Mouse (Mus musculus) spleen, adult 2 months (tissue): ENCODE results near the gene Gdf9. TPM values are rescaled to one million over a fixed set of nuclear protein-coding genes. Genes with fewer than 3 reads are reported as not detected.
A peak's percentile ranks its signal among the peaks of the same experiment; 100 is the strongest.

Experiments used
- DNase-seq, 2 experiments: peaks; one replicate each; pipeline versions ENCODE4 v3.0.0 to v3.0.0-alpha.2; 2012 to 2021; ENCODE audit warnings: low spot score in 2 of 2, low read depth in 1 of 2
- H3K27ac ChIP-seq: fragments of 200-500 bp; 2 replicates; pipeline ENCODE4 v1.5.1; 2012; ENCODE audit warnings: low read length, inconsistent platforms; ENCODE audit not compliant: insufficient read depth
- H3K27me3 ChIP-seq: fragments of 200-500 bp; 2 replicates; pipeline ENCODE4 v1.6.1; 2012; ENCODE audit warnings: mild to moderate bottlenecking, moderate library complexity, low read length, inconsistent platforms; ENCODE audit not compliant: control insufficient read depth, insufficient read depth
- H3K36me3 ChIP-seq: fragments of 200-500 bp; 2 replicates; pipeline ENCODE4 v1.6.1; 2012; ENCODE audit warnings: mild to moderate bottlenecking, low read length, inconsistent platforms; ENCODE audit not compliant: control insufficient read depth, insufficient read depth
- H3K4me1 ChIP-seq: fragments of 200-500 bp; 2 replicates; pipeline ENCODE4 v1.6.1; 2011; ENCODE audit warnings: inconsistent platforms; ENCODE audit not compliant: control insufficient read depth, insufficient read depth, insufficient read length
- H3K4me3 ChIP-seq: fragments of 200-500 bp; 2 replicates; pipeline ENCODE4 v1.5.1; 2011; ENCODE audit warnings: mild to moderate bottlenecking, inconsistent platforms; ENCODE audit not compliant: insufficient read depth, insufficient read length; ENCODE audit errors: extremely low read depth
- CTCF ChIP-seq: fragments of 200-500 bp; IDR thresholded peaks from 2 replicates; pipeline ENCODE4 v1.5.1; 2011; ENCODE audit warnings: mild to moderate bottlenecking, inconsistent platforms; ENCODE audit not compliant: insufficient read depth, insufficient read length, insufficient replicate concordance; ENCODE audit errors: extremely low read depth
- POLR2A ChIP-seq: fragments of 200-500 bp; IDR thresholded peaks from 2 replicates; pipeline ENCODE4 v1.6.1; 2011; ENCODE audit warnings: low read depth, low read length, inconsistent platforms
- WGBS: fragments of 180-500 bp; shearing (Covaris S2); methylation state at CpG from one replicate; pipeline ENCODE4 v1.1.7; 2018; 5-methylcytosine and 5-hydroxymethylcytosine counted together
- polyA plus RNA-seq: library from polyadenylated mRNA; depleted of rRNA; stranded (reverse); fragments of >200 nt; gene quantifications from 2 replicates; pipeline ENCODE4 v1.2.3, GENCODE M21; 2012; rRNA removed

Gene Gdf9
- polyA plus RNA-seq, 1 experiment = 0.40 TPM

DNA sequence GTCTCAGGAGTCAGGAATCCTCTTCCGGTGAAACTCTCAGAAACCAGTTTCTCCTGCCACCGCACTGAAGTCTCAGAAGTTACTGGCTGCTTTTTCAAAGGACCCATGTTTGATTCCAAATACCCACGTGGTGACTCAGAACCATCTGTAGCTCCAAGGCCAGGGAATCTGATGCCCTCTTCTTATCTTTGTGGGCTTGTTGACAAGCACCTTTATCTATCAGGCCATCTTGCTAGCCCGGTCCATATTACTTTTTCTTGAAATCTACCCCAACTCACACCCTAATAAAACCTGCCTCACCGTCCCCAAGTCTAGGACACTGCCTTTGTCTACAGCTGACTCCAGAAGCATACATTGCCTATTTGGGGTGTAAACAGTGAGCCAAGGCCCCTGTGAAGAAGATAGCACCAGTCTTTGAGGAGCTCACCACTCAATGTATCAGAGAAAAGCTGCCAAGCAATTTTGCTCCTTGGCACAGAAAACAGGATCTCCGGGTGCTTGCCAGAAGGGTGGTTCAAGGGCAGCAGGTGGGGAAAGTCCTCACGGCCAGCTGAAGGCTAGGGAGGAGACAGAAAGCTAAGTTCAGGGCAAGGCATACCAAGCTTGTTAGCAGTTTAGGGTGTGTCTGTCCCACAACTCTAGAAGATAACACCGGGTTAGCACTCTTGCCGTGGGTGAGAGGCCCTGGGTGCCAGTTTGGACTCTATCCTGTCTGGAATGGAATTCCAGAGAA, 52.5 kb downstream of the Gdf9 start:
- H3K27me3 ChIP-seq = peaks cover 18% of the 10 kb centered on the region
- WGBS = 74% methylated on average over 9 of the region's 9 CpGs
- DNase-seq = no peak
- no peak overlapping the region for H3K27ac ChIP-seq
- H3K4me1 ChIP-seq = peaks cover 13% of the 10 kb centered on the region
- H3K4me3 ChIP-seq = no peak overlapping the region
- TF ChIP-seq CTCF (no peak), POLR2A (no peak)
- H3K36me3 ChIP-seq = no peaks in the 10 kb centered on the region

DNA sequence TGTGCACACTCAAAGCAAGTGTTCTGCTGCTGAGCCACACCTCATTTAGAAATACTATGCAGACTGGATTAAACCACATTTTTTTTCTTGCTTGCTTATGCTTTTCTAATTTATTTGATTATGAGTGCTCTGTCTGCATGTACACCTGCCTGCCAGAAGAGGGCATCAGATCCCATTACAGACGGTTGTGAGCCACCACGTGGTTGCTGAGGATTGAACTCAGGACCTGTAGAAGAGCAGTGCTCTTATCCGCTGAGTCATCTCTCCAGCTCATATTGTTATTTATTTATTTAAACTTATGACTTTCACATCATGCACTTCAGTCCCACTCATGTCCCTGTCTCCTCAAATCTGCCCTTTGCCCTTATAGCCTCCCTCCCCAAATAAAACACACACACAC, 54.9 kb downstream of the Gdf9 start:
- no peaks in the 10 kb centered on the region for H3K36me3 ChIP-seq
- H3K27me3 ChIP-seq = peaks cover 2% of the 10 kb centered on the region; the same call in 1 of the 2 replicates
- DNase-seq = no peak
- TF ChIP-seq CTCF (no peak), POLR2A (no peak)
- no peak overlapping the region for H3K27ac ChIP-seq
- WGBS = 46% methylated on average over 3 of the region's 3 CpGs
- no peaks in the 10 kb centered on the region for H3K4me1 ChIP-seq
- H3K4me3 ChIP-seq = no peak overlapping the region

DNA sequence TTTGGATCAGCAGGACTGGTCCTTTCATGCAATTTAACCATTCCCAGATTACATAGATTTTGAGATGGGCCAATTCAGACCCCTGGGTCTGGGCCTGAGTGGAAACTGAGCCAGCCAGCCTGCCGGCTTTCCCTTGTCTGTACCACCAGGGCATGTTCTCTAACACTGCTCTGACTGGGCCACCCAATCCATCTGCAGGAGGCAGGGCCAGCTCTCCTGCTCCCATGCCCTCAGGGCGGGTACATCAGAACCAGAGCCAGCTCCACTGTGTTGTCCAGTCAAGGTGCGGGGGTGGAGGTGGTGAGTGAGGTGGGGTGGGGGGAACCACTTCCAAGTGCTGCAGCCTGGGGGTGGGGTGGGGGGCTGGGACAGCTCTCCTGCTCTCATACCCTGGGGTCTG, 55.5 kb downstream of the Gdf9 start:
- 92% methylated on average over 3 of the region's 3 CpGs for WGBS
- no peak overlapping the region for H3K4me3 ChIP-seq
- H3K36me3 ChIP-seq = no peaks in the 10 kb centered on the region
- DNase-seq = no peak
- no peak overlapping the region for H3K27ac ChIP-seq
- peaks cover 2% of the 10 kb centered on the region; the same call in 1 of the 2 replicates for H3K27me3 ChIP-seq
- TF ChIP-seq POLR2A = no peak
- no peak for TF ChIP-seq CTCF
- no peaks in the 10 kb centered on the region for H3K4me1 ChIP-seq

DNA sequence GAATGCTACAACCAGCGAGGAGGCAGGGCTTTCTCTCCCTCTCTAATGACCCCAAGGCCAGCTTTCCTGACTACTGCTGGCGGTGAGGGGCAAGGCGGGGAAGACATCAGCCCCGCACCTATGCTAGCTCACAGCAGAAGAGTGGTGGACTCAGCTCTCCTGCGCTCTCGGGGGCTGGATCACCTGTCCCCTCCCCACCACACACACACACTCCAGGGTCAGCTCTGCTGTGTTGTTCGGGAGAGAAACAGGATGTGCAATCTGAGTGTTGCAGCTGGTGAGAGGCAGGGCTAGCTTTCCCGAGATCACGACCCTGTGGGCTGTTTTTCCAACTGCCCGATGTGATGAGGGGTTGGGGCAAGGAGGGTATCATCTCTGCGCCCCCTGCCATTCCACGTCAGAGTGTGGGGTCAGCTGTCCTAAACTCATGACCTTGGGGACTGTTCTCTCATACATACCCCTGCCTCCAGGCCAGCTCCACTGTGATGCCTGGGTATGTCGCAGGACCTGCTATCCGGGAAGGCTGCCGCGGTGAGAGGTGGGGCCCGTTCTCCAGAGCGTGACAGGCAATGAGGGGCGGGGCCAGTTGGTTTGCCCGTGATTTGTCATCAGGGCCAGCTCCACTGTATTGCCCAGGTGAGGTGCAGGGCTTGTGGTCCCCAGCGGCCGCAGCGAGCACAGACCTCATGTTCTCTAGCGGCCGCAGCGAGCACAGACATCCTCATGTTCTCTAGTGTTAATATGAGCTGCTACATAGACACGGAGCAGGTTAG, 56.2 kb downstream of the Gdf9 start:
- WGBS = 21% methylated on average over 27 of the region's 27 CpGs
- TF ChIP-seq CTCF (no peak), POLR2A (no peak)
- Histone ChIP-seq H3K4me1 (no peaks in the 10 kb centered on the region), H3K4me3 (no peak overlapping the region), H3K36me3 (no peaks in the 10 kb centered on the region), H3K27ac (no peak overlapping the region), H3K27me3 (peaks cover 2% of the 10 kb centered on the region; the same call in 1 of the 2 replicates)
- DNase-seq = peak in 1 of 2 experiments; percentile 8

Other genes starting within 250 kb of the Gdf9 start
- gene Hspa4, start 130.6 kb upstream of the Gdf9 start, polyA plus RNA-seq = 12.7 and 18.7 TPM in 2 replicates
- 3.4 and 4.4 TPM in 2 replicates for gene Zcchc10, start 106.3 kb upstream of the Gdf9 start, polyA plus RNA-seq
- gene Aff4, start 80.2 kb upstream of the Gdf9 start, polyA plus RNA-seq = 7.9 and 8.9 TPM in 2 replicates
- gene Leap2, start 7.9 kb upstream of the Gdf9 start, polyA plus RNA-seq = not detected in 2 replicates
- 157 and 202 TPM in 2 replicates for gene Uqcrq, start 192 bp upstream of the Gdf9 start, polyA plus RNA-seq
- 0.04 TPM in 1 of 2 replicates, not detected in the other for gene Gm10447, start 26.1 kb downstream of the Gdf9 start, polyA plus RNA-seq
- gene Shroom1, start 26.2 kb downstream of the Gdf9 start, polyA plus RNA-seq = 0.35 and 0.39 TPM in 2 replicates
- gene Gm9837, start 39.5 kb downstream of the Gdf9 start, polyA plus RNA-seq = not detected in 2 replicates
- not detected in 2 replicates for gene Gm9945, start 49.1 kb downstream of the Gdf9 start, polyA plus RNA-seq
- gene Sowaha, start 49.3 kb downstream of the Gdf9 start, polyA plus RNA-seq = 10.6 and 13.9 TPM in 2 replicates
- gene Sept8, start 88.2 kb downstream of the Gdf9 start, polyA plus RNA-seq = 13.9 and 15.3 TPM in 2 replicates
- gene Kif3a, start 136.4 kb downstream of the Gdf9 start, polyA plus RNA-seq = 1.2 and 1.3 TPM in 2 replicates
- gene Il4, start 187.6 kb downstream of the Gdf9 start, polyA plus RNA-seq = 0.68 TPM in 1 of 2 replicates, not detected in the other
- not detected in 2 replicates for gene Il13, start 203.7 kb downstream of the Gdf9 start, polyA plus RNA-seq